Mouse (Mus musculus) adrenal gland, adult 18-20 months (tissue): ENCODE results near the gene Fam160a1. TPM values are rescaled to one million over a fixed set of nuclear protein-coding genes. Genes with fewer than 3 reads are reported as not detected.

Source experiments
- DNase-seq, 2 experiments: peaks; one replicate each; pipeline ENCODE4 v3.0.0; 2021 to 2022; ENCODE audit warnings: low spot score in 2 of 2
- total RNA-seq, 2 experiments: library from RNA; stranded (reverse); gene quantifications; 1 replicate in 1 of 2; 2 replicates in 1 of 2; pipeline ENCODE4 v1.2.3; 2021

The Fam160a1 gene
- total RNA-seq, 2 experiments from 2014 or later: 6.8 to 7.2 TPM

- DNase-seq: no peak
Measured at GRCm38 (mm10) chr3:85636716-85637447, 180.2 kb downstream of the Fam160a1 start.

GRCm38 (mm10) chr3:85635591-85635990 is 181.5 kb downstream of the Fam160a1 start:
- no peak for DNase-seq

- no peak for DNase-seq
Measured at GRCm38 (mm10) chr3:85635126-85635419, 182.0 kb downstream of the Fam160a1 start.

- no peak for DNase-seq
Measured at GRCm38 (mm10) chr3:85634389-85635125, 182.5 kb downstream of the Fam160a1 start.

- DNase-seq: no peak
Measured at GRCm38 (mm10) chr3:85633733-85634132, 183.4 kb downstream of the Fam160a1 start.

- no peak for DNase-seq
Measured at GRCm38 (mm10) chr3:85629895-85630510, 187.1 kb downstream of the Fam160a1 start.

GRCm38 (mm10) chr3:85619751-85620150 is 197.3 kb downstream of the Fam160a1 start:
- DNase-seq: no peak

- DNase-seq: no peak
Measured at GRCm38 (mm10) chr3:85619345-85619744, 197.7 kb downstream of the Fam160a1 start.

GRCm38 (mm10) chr3:85618885-85619284 is 198.2 kb downstream of the Fam160a1 start:
- no peak for DNase-seq

GRCm38 (mm10) chr3:85616389-85616788 is 200.7 kb downstream of the Fam160a1 start:
- no peak for DNase-seq

Other genes with a start within 250 kb of the Fam160a1 start
- 10 to 100 TPM; 47.1 to 52.0 TPM for gene Gatb, start 243.2 kb downstream of the Fam160a1 start, total RNA-seq
- gene Glt28d2, start 70.2 kb upstream of the Fam160a1 start, total RNA-seq: 1 to 10 TPM; 1.4 to 1.7 TPM
- 1 to 10 TPM; 5.7 to 7.9 TPM for gene Gm37240, start 70.2 kb upstream of the Fam160a1 start, total RNA-seq
- 10 to 100 TPM; 10.6 to 16.6 TPM for gene Sh3d19, start 153.8 kb upstream of the Fam160a1 start, total RNA-seq
- gene Prss48, start 185.2 kb upstream of the Fam160a1 start, total RNA-seq: not detected